In the genomic region with DNA sequence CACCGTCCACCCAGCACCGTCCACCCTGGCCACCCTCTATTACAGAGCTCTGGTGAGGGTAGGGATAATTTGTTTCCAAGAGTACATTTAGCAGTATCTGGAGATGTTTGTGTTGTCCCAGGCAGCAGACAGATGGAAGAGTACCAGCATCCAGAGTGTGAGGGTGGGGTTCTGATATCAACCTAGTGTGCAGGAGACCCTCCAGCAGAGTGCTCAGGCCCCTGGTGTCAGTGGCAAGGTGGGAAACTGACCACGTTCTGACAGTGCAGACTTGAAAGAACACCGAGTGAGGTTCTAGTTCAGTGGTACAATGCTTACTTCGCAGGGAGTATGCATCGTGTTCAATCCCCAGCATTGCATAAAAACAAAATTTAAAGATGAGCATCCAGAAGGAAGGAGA, we compare ENCODE assay signal across 9 mouse cellular contexts. TPM values are rescaled to one million over a fixed set of nuclear protein-coding genes. Genes with fewer than 3 reads are reported as not detected.
A peak's percentile ranks its signal among the peaks of the same experiment; 100 is the strongest.
DNase-seq lines count a peak whose midpoint lies in the region; ATAC-seq and TF ChIP-seq lines count a peak whose summit lies in the region.
"Had no signal": no experiment of that assay in that cellular context is flagged by ENCODE, and none has a peak within 500 bp of the region (broad histone marks: within the 10 kb centered on the region; RNA-seq: fewer than 3 reads in every experiment).

No protein-coding gene starts in this region.

- H3K9ac ChIP-seq in ES-Bruce4 (ENCODE audit: low read depth, poor library complexity, severe bottlenecking) = peak overlapping the region; percentile 72; the same call in 1 of the 2 replicates
- no peak overlapping the region for H3K9ac ChIP-seq in heart, postnatal 0 days (replicated peaks; ENCODE audit: low read depth, low read length)
- peak overlapping the region; percentile 62 for H3K9ac ChIP-seq in liver, postnatal 0 days (replicated peaks)

- H3K4me1 ChIP-seq in ES-Bruce4 (ENCODE audit: control insufficient read depth, insufficient read depth, low read length) = no peaks in the 10 kb centered on the region
- peaks cover 20% of the 10 kb centered on the region for H3K4me1 ChIP-seq in heart, postnatal 0 days (ENCODE audit: control insufficient read depth, insufficient read depth)
- peaks cover 21% of the 10 kb centered on the region for H3K4me1 ChIP-seq in liver, postnatal 0 days (ENCODE audit: insufficient read depth)

- DNase-seq in heart, adult 11 months = peak; percentile 90
- no peak for DNase-seq in heart, adult 18-20 months
- DNase-seq in heart, postnatal 0 days (ENCODE audit: low spot score) = no peak
- DNase-seq in liver, postnatal 0 days = no peak
- no peak for DNase-seq in cerebellum, adult 11-12 months
- DNase-seq in B cell, adult 2 months = no peak
- no peak for DNase-seq in urinary bladder, adult 18-20 months (ENCODE audit: low spot score in 2 of 2)
- DNase-seq: spleen, adult 18-20 months had no signal

- H3K4me3 ChIP-seq in ES-Bruce4 (ENCODE audit: low read depth, low read length) = no peak overlapping the region
- peak overlapping the region; percentile 90 for H3K4me3 ChIP-seq in heart, postnatal 0 days (ENCODE audit: low read depth, low read length)
- peak overlapping the region; percentile 83 for H3K4me3 ChIP-seq in liver, postnatal 0 days (ENCODE audit: low read depth, low read length)

- no peaks in the 10 kb centered on the region for H3K27me3 ChIP-seq in ES-Bruce4 (ENCODE audit: control insufficient read depth, insufficient read depth, low read length, poor library complexity, severe bottlenecking)
- no peaks in the 10 kb centered on the region for H3K27me3 ChIP-seq in heart, postnatal 0 days (ENCODE audit: control insufficient read depth, insufficient read depth, low read length)
- H3K27me3 ChIP-seq in liver, postnatal 0 days (ENCODE audit: insufficient read depth, low read length) = no peaks in the 10 kb centered on the region

- no peak for TF ChIP-seq EP300 in ES-Bruce4 (IDR thresholded peaks at IDR 0.05; ENCODE audit: insufficient read depth, low read depth, low read length)
- no peak for TF ChIP-seq EP300 in heart, postnatal 0 days (IDR thresholded peaks at IDR 0.05; ENCODE audit: low read depth)
- TF ChIP-seq EP300 in liver, postnatal 0 days (IDR thresholded peaks at IDR 0.05; ENCODE audit: low read depth) = no peak

- no peak for TF ChIP-seq CTCF in ES-Bruce4 (IDR thresholded peaks at IDR 0.05; ENCODE audit: low read depth, low read length)
- TF ChIP-seq CTCF in heart, postnatal 0 days (IDR thresholded peaks at IDR 0.05; ENCODE audit: low read depth) = no peak
- no peak for TF ChIP-seq CTCF in liver, postnatal 0 days (IDR thresholded peaks at IDR 0.05; ENCODE audit: low read depth)

- WGBS in heart, postnatal 0 days = 80% methylated on average over 6 of the region's 6 CpGs
- 73% methylated on average over 6 of the region's 6 CpGs for WGBS in liver, postnatal 0 days (ENCODE audit: insufficient replicate concordance)

- H3K9me3 ChIP-seq in ES-Bruce4 (replicated peaks; ENCODE audit: control insufficient read depth, insufficient read depth, low read length, poor library complexity, severe bottlenecking) = no peaks in the 10 kb centered on the region
- no peaks in the 10 kb centered on the region for H3K9me3 ChIP-seq in heart, postnatal 0 days (replicated peaks; ENCODE audit: control insufficient read depth, low read length)
- H3K9me3 ChIP-seq in liver, postnatal 0 days (ENCODE audit: low read length) = no peaks in the 10 kb centered on the region

- H3K27ac ChIP-seq in ES-Bruce4 (ENCODE audit: insufficient read depth, low read length) = no peak overlapping the region
- peak overlapping the region; percentile 80 for H3K27ac ChIP-seq in heart, postnatal 0 days (ENCODE audit: low read depth)
- peak overlapping the region; percentile 81 for H3K27ac ChIP-seq in liver, postnatal 0 days (ENCODE audit: low read depth)

- peaks cover 25% of the 10 kb centered on the region for H3K36me3 ChIP-seq in ES-Bruce4 (ENCODE audit: control insufficient read depth, insufficient read depth, low read length, poor library complexity, severe bottlenecking)
- H3K36me3 ChIP-seq in heart, postnatal 0 days (replicated peaks; ENCODE audit: control insufficient read depth, insufficient read depth, low read length) = peaks cover 29% of the 10 kb centered on the region
- peaks cover 27% of the 10 kb centered on the region for H3K36me3 ChIP-seq in liver, postnatal 0 days (replicated peaks; ENCODE audit: insufficient read depth, low read length)

- peak overlapping the region; percentile 84 for H3K4me2 ChIP-seq in heart, postnatal 0 days (ENCODE audit: low read depth, low read length)
- peak overlapping the region; percentile 99 for H3K4me2 ChIP-seq in liver, postnatal 0 days (ENCODE audit: low read depth, low read length)

- no peak for TF ChIP-seq POLR2A in ES-Bruce4 (IDR thresholded peaks at IDR 0.05; ENCODE audit: insufficient read depth, low read length)

- ATAC-seq in heart, postnatal 0 days (ENCODE audit: insufficient read depth, low read depth) = no peak
- ATAC-seq in liver, postnatal 0 days = no peak

RNA-seq across cellular contexts. Expression of gene Prkaca, which starts 1.1 kb away (rescaled TPM):
- 100 to 1,000 TPM; 327 to 347 TPM for total RNA-seq in heart, adult 18-20 months (2021)
- 51.8 and 54.1 TPM in 2 replicates for polyA plus RNA-seq in ES-Bruce4 (2011; ENCODE audit: insufficient read depth, insufficient read length, low read depth, missing spikeins)
- 246 and 345 TPM in 2 replicates for total RNA-seq in heart, postnatal 0 days (2014; rRNA removed; ENCODE audit: low replicate concordance)
- 305 and 312 TPM in 2 replicates for polyA plus RNA-seq in heart, postnatal 0 days (2015; fragmentation: Nextera tagmentation; extraction: Ambion mirVana)
- 28.2 and 33.9 TPM in 2 replicates for polyA plus RNA-seq in liver, postnatal 0 days (2015; fragmentation: Nextera tagmentation; extraction: Ambion mirVana)

RNA-seq across cellular contexts. Expression of gene Asf1b, which starts 16.4 kb away (rescaled TPM):
- 1 to 10 TPM; 1.3 to 2.0 TPM for total RNA-seq in heart, adult 18-20 months (2021)
- polyA plus RNA-seq in ES-Bruce4 (2011; ENCODE audit: insufficient read depth, insufficient read length, low read depth, missing spikeins) = 26.3 and 29.3 TPM in 2 replicates
- total RNA-seq in heart, postnatal 0 days (2014; rRNA removed; ENCODE audit: low replicate concordance) = 109 and 155 TPM in 2 replicates
- 19.2 and 21.5 TPM in 2 replicates for polyA plus RNA-seq in heart, postnatal 0 days (2015; fragmentation: Nextera tagmentation; extraction: Ambion mirVana)
- polyA plus RNA-seq in liver, postnatal 0 days (2015; fragmentation: Nextera tagmentation; extraction: Ambion mirVana) = 50.6 and 55.4 TPM in 2 replicates

RNA-seq across cellular contexts. Expression of gene Gm10644, which starts 16.7 kb away (rescaled TPM):
- total RNA-seq in heart, adult 18-20 months (2021) = 1 to 10 TPM; 1.4 to 1.7 TPM
- 0.47 and 0.78 TPM in 2 replicates for polyA plus RNA-seq in ES-Bruce4 (2011; ENCODE audit: insufficient read depth, insufficient read length, low read depth, missing spikeins)
- total RNA-seq in heart, postnatal 0 days (2014; rRNA removed; ENCODE audit: low replicate concordance) = 0.08 and 1.3 TPM in 2 replicates
- polyA plus RNA-seq in heart, postnatal 0 days (2015; fragmentation: Nextera tagmentation; extraction: Ambion mirVana) = 0.41 and 0.42 TPM in 2 replicates
- polyA plus RNA-seq in liver, postnatal 0 days (2015; fragmentation: Nextera tagmentation; extraction: Ambion mirVana) = 0.14 and 0.29 TPM in 2 replicates

RNA-seq across cellular contexts. Expression of gene Samd1, which starts 25.8 kb away (rescaled TPM):
- total RNA-seq in heart, adult 18-20 months (2021) = 10 to 100 TPM; 22.0 to 26.7 TPM
- polyA plus RNA-seq in ES-Bruce4 (2011; ENCODE audit: insufficient read depth, insufficient read length, low read depth, missing spikeins) = 79.7 and 95.7 TPM in 2 replicates
- total RNA-seq in heart, postnatal 0 days (2014; rRNA removed; ENCODE audit: low replicate concordance) = 46.3 and 52.0 TPM in 2 replicates
- 3.6 and 3.7 TPM in 2 replicates for polyA plus RNA-seq in heart, postnatal 0 days (2015; fragmentation: Nextera tagmentation; extraction: Ambion mirVana)
- 3.5 and 3.8 TPM in 2 replicates for polyA plus RNA-seq in liver, postnatal 0 days (2015; fragmentation: Nextera tagmentation; extraction: Ambion mirVana)

RNA-seq across cellular contexts. Expression of gene 1700067K01Rik, which starts 29.6 kb away (rescaled TPM):
- total RNA-seq in heart, adult 18-20 months (2021) = under 1 TPM in 1 of 2 experiments, not detected in 1; 0.20 TPM
- polyA plus RNA-seq in ES-Bruce4 (2011; ENCODE audit: insufficient read depth, insufficient read length, low read depth, missing spikeins) = 1.5 and 2.4 TPM in 2 replicates
- total RNA-seq in heart, postnatal 0 days (2014; rRNA removed; ENCODE audit: low replicate concordance) = not detected in 2 replicates
- polyA plus RNA-seq in heart, postnatal 0 days (2015; fragmentation: Nextera tagmentation; extraction: Ambion mirVana) = 0.96 and 1.3 TPM in 2 replicates
- 0.87 and 0.99 TPM in 2 replicates for polyA plus RNA-seq in liver, postnatal 0 days (2015; fragmentation: Nextera tagmentation; extraction: Ambion mirVana)
